Mouse (Mus musculus) neural tube, embryonic 11.5 days (tissue): ENCODE measurements at regions not wholly inside any gene's neighbourhood (a gene's known extent, or its start where the extent isn't known, plus 50 kb on each side); places are given as distances from the start of the nearest gene placed in this dataset.
A peak's percentile ranks its signal among the peaks of the same experiment; 100 is the strongest.

Experiments
- ATAC-seq: fragments of 200-750 bp; cut with Nextera tagmentation; 2 replicates; pipeline ENCODE4 v1.8.0; 2017; ENCODE audit warnings: moderate number of reproducible peaks, mild to moderate bottlenecking, moderate TSS enrichment, moderate library complexity; ENCODE audit not compliant: insufficient read depth, low FRiP score, low TSS enrichment
- DNase-seq: peaks from one replicate; pipeline ENCODE4 v3.0.0-alpha.2; 2015; ENCODE audit warnings: low spot score
- H3K27ac ChIP-seq: fragments of 300-500 bp; sonication (generic); 2 replicates; pipeline ENCODE4 v1.5.1; 2014; ENCODE audit warnings: low read depth, mild to moderate bottlenecking, low read length
- H3K27me3 ChIP-seq: fragments of 300-500 bp; sonication (generic); 2 replicates; pipeline ENCODE4 v1.6.1; 2014; ENCODE audit warnings: mild to moderate bottlenecking, low read length, mixed read lengths; ENCODE audit not compliant: control insufficient read depth, insufficient read depth
- H3K36me3 ChIP-seq: fragments of 300-500 bp; sonication (generic); 2 replicates; pipeline ENCODE4 v1.6.1; 2014; ENCODE audit warnings: mild to moderate bottlenecking, low read length, moderate library complexity, mixed read lengths; ENCODE audit not compliant: control insufficient read depth, insufficient read depth
- H3K4me1 ChIP-seq: fragments of 300-500 bp; sonication (generic); 2 replicates; pipeline ENCODE4 v1.6.1; 2014; ENCODE audit warnings: low read length, mixed read lengths; ENCODE audit not compliant: control insufficient read depth, insufficient read depth
- H3K4me2 ChIP-seq: fragments of 300-500 bp; sonication (generic); 2 replicates; pipeline ENCODE4 v1.6.1; 2014; ENCODE audit warnings: low read depth, mild to moderate bottlenecking, moderate library complexity
- H3K4me3 ChIP-seq: fragments of 300-500 bp; sonication (generic); 2 replicates; pipeline ENCODE4 v1.5.1; 2014; ENCODE audit warnings: low read depth, low read length
- H3K9ac ChIP-seq: fragments of 300-500 bp; sonication (generic); 2 replicates; pipeline ENCODE4 v1.6.1; 2014; ENCODE audit warnings: mild to moderate bottlenecking, low read length
- H3K9me3 ChIP-seq: fragments of 300-500 bp; sonication (generic); 2 replicates; pipeline ENCODE4 v1.6.1; 2016; ENCODE audit warnings: low read length; ENCODE audit not compliant: control insufficient read depth
- WGBS: fragments of 180-500 bp; shearing (Covaris S2); extraction: QIAGEN DNeasy Blood & Tissue Kit; methylation state at CpG from one replicate; pipeline ENCODE4 v1.1.7; 2014; 5-methylcytosine and 5-hydroxymethylcytosine counted together

- H3K9me3 ChIP-seq = no peaks in the 10 kb centered on the region
- no peak overlapping the region for H3K9ac ChIP-seq
- 61% methylated on average over 5 of the region's 5 CpGs for WGBS
- no peaks in the 10 kb centered on the region for H3K4me1 ChIP-seq
- DNase-seq = peak; percentile 61
- peak; percentile 82 for ATAC-seq
- no peak overlapping the region for H3K4me3 ChIP-seq
- H3K27me3 ChIP-seq = no peaks in the 10 kb centered on the region
- H3K4me2 ChIP-seq = no peak overlapping the region
- H3K27ac ChIP-seq = no peak overlapping the region
- H3K36me3 ChIP-seq = no peaks in the 10 kb centered on the region
These were observed 59.2 kb upstream of the 4933402D24Rik start for GRCm38 (mm10) chr1:63828174-63828844.

GRCm38 (mm10) chr1:63820614-63821270 is 51.7 kb upstream of the 4933402D24Rik start:
- no peaks in the 10 kb centered on the region for H3K27me3 ChIP-seq
- 0 out of 2 replicates have a peak, but pooled peaks cover 6% of the 10 kb centered on the region for H3K4me1 ChIP-seq
- ATAC-seq (no peak), DNase-seq (peak; percentile 8)
- 72% methylated on average over 4 of the region's 4 CpGs for WGBS
- H3K9ac ChIP-seq = no peak overlapping the region
- no peak overlapping the region for H3K27ac ChIP-seq
- no peaks in the 10 kb centered on the region for H3K9me3 ChIP-seq
- no peaks in the 10 kb centered on the region for H3K36me3 ChIP-seq
- H3K4me2 ChIP-seq = no peak overlapping the region
- no peak overlapping the region for H3K4me3 ChIP-seq

DNA sequence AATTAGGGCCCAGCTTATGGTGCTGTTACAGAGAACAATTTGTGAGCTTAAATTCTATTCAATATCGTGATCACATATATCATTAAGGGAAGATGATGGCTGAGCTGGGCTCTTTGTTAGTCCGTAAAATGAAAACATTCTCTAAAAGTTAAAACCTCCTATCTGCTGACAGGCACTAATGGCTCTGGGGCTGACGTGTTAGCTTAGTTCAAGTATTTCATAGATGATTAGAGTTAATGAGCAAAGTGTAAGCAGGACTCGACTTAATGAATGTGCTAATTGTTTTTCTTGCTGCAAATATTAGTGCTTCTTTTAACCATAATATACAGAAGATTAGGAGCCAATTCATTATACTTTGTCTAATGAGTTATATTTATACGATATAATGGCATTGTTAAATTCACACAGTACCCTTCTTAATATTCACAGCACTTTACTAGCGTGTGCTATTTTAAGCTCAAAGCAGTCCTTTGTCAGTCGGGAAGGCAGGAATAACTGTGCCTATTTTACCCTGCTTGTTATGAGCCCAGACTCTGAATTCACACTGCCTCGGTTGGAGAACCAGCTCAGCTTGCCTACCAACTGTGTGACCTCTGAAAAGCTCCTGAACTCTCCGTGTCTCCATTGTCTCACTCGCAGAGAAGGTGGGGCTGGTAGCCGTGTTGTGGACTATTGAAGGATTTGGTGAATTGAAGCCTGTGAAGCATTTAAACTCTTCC is 50.6 kb upstream of the 4933402D24Rik start:
- no peaks in the 10 kb centered on the region for H3K36me3 ChIP-seq
- H3K4me3 ChIP-seq = no peak overlapping the region
- 48% methylated on average over 11 of the region's 11 CpGs for WGBS
- no peak overlapping the region for H3K9ac ChIP-seq
- no peaks in the 10 kb centered on the region for H3K27me3 ChIP-seq
- DNase-seq = peak; percentile 11
- ATAC-seq = no peak
- 0 out of 2 replicates have a peak, but pooled peaks cover 6% of the 10 kb centered on the region for H3K4me1 ChIP-seq
- H3K27ac ChIP-seq = no peak overlapping the region
- no peaks in the 10 kb centered on the region for H3K9me3 ChIP-seq
- H3K4me2 ChIP-seq = no peak overlapping the region
